Mouse (Mus musculus) skeletal muscle tissue, postnatal 0 days (tissue): ENCODE data around the gene Poldip2. TPM values are rescaled to one million over a fixed set of nuclear protein-coding genes. Genes with fewer than 3 reads are reported as not detected.

Source experiments
- polyA plus RNA-seq: library from polyadenylated mRNA; unstranded; fragments of >200 nt; fragmentation: Nextera tagmentation; extraction: Ambion mirVana; gene quantifications from 2 replicates; pipeline ENCODE4 v1.2.1, GENCODE M21; 2015

Poldip2 gene
- polyA plus RNA-seq = 161 and 164 TPM in 2 replicates

DNA sequence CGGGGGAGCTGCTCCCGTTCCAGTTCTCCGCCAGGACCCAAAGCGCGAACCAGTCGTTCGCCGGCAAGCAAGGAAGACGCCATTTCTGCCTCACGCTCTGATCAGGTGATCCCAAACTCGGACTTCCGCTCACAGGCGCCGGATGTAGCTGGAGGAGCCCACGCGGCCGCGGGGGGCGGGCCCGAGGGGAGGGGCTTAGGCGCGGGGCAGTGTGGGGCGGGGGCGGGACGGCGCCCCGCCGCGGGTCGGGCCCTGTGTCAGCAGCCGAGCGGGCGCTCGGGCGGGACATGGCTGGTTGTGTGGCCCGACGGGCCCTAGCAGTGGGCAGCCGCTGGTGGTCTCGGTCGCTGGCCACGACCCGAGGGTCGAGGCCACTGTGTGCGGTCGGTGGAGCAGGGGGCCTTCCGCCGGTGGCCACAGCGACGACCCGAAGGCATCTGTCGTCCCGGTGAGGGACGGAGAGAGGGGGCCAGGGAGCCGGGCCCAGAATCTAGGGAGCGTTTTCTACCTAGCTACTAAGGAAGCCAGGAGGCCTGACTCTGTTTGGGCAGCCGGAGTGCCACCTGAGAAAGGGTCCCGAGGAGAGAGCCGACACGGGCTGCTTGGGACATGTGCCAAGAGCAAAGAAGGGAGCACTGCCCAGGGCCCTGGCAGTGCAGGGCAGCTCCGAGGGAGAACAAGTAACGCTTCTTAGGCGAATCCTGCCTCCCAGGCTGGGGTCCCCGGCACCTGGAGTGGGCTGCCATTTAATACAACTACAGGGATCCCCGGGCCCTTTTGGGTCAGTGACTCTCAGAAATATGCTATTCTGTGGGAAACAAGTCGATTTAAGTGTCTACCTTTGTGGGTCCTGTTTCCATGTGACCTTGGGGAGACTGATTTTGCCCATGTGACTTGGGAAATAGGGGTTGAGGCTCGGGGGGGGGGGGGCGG, at the start of gene Poldip2, which contains the start of gene Tmem199:
Gene Poldip2, plus strand, starts transcription at position 169 of the 933 bp plus-strand sequence.
Gene Tmem199, minus strand, starts transcription at position 148 of the 933 bp plus-strand sequence.

DNA sequence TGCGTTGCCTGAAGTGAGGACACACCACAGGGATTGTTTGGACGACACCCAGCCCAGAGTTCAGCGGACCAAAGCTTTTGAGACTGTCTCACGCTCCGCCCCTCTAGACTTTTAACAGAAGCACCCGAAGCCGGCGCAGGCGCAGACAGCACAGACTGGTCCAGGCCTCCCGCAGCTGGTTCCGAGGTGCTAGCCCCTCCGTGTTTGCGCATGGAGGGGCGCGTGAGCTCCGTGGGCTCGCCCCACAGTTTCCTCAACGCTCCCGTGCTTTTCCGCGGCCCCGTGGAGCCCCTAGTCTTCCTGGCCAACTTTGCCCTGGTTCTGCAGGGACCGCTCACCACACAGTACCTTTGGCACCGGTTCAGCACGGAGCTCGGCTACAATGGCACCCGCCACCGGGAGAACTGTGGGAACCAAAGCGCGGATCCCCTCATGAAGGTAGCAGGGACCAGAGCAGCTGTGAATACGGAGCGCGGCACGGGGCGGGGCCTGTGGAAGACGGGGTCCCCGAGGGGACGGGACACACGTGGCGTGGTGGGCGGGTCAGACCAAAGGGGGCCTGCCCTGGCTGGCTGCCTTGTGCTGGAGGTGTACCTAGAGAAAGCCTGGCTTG, 46.3 kb upstream of the Poldip2 start, which contains the start of gene Slc46a1:
Gene Slc46a1, plus strand, starts transcription at position 130 of the 613 bp plus-strand sequence.

DNA sequence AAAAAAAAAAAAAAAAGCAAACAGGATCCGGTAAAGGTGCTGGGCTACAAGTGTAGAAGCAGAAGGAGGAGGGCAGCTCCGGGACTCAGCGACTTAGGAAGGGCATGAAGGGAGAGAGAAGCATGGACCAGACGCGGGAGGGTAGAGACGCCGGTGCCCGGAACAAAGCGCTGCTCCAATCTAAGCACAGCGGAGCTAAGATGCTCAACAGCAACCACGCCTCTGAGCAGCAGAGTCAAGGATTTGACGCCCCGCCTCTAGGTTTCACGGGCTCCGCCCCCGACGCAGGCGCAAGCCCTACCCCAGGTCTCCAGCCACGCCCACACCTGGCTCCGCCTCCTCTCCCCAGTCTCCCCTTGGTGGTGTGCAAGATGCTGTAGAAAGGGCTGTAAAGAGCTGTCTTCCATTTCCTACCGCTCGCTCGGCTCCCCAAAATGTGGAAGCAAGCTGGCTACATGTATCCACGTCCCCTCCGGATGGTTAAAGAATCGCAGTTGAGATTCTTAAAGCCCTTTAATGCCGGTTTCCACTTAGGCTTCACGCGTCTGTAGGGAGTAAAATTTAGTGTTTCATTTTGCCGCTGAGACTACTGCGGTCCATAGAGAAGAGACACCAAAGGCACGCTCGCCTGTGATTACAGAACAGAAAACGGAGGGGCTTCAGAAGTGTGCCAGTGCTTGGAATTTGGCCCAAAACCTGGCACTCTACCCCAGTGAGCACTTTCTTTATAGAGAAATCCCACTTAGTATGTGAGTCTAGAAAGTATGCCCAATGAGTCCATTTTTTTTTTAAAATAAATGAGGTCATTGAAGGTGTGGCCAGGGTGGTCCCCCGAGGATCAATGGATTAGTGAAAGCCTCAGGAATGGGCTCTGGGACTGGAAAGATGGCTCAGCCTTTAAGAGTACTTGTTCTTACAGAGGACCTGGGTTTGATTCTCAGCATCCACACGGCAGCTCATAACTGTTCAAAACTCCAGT, 14.2 kb upstream of the Poldip2 start, which contains the start of gene Sarm1:
Gene Sarm1, minus strand, starts transcription at position 211 of the 979 bp plus-strand sequence.

DNA sequence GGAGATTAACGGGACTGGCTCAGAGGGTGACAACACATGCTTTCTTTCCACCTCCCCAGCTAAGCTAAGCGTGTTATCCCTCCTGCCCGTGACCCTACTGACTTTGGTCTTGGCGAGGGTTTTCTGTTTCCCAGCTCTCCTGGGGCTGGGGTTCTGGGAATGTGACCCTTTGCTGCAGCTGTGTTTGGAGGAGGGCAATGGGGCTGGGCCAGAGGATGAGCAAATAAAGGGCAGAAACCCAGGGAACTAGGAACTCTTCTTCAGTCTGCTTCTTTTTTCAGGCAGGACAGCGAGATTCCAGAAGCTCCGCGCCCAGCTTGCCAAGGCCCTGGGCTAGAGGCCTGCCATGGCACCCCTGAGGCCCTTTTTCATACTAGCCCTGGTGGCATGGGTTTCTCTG, 13.0 kb upstream of the Poldip2 start, which contains the start of gene Vtn:
Gene Vtn, plus strand, starts transcription at position 88 of the 400 bp plus-strand sequence.

DNA sequence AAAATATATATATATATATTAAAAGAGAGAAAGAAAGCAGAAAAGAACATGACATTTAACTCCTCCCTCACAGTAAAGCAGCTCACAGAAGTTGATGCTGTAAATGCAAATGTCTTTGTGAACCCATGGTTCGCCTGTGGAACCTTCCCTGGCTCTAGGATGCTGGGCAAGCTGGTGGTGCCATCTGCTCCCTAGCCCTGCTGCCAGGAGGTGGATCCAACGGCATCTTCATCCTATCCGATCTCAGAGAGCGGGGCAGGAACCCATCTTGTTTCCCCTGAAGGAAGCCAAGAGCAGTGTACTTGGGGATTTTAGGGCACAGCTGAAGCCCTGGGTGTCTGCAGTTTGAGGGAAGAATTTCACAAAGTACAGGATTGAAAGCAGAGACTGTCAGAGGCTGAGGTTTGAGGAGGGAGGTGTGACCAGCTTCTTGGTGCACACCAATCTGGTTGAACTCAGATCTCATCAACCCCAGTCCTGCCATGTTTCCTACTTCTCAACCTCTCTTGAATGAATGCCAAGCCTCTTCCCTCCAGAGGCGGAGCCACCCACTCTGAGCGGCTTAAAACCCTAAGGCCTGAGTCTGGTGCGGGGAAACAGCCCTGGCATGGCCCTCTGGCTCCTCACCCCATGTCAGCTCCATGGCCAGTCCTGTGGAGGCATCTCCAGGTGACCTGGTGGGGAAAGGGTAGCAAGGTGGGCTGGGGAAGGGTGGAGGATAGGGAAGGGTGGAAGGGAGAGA, 8.9 kb upstream of the Poldip2 start, which contains the start of gene Sebox:
Gene Sebox, plus strand, starts transcription at position 539 of the 742 bp plus-strand sequence.

DNA sequence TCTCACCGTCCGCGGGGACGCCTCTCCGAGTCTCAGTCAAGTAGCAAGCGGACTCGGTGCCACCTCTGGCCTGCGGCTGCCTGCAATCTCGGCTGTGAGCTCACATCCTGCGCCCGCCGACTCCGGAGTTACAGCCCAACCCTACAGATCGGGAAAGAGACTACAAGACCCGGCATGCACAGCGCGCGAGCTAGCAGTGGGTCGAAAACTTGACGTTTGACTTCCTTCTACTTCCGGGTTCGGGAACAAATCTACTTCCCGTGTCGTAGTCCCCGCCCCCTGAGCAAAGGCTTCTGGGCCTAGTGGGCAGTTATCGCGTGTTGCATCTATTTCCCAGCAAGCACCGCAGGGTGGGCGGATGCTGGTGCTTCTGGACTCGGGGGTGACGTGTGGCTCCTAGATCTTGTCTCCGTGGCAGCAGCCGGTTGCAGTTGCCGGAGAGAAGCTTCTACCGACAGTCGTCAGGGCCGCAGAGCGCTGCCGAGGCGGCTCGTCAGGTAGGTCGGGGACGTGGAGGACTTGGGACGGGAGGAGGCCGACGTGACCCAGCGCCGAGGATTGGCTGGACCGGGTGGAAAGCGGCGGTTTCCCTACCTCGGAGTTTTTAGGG, 24.2 kb downstream of the Poldip2 start, which contains the start of the genes Tnfaip1 and Ift20:
Gene Tnfaip1, minus strand, starts transcription at position 253 of the 610 bp plus-strand sequence.
Gene Ift20, plus strand, starts transcription at position 282 of the 610 bp plus-strand sequence.

DNA sequence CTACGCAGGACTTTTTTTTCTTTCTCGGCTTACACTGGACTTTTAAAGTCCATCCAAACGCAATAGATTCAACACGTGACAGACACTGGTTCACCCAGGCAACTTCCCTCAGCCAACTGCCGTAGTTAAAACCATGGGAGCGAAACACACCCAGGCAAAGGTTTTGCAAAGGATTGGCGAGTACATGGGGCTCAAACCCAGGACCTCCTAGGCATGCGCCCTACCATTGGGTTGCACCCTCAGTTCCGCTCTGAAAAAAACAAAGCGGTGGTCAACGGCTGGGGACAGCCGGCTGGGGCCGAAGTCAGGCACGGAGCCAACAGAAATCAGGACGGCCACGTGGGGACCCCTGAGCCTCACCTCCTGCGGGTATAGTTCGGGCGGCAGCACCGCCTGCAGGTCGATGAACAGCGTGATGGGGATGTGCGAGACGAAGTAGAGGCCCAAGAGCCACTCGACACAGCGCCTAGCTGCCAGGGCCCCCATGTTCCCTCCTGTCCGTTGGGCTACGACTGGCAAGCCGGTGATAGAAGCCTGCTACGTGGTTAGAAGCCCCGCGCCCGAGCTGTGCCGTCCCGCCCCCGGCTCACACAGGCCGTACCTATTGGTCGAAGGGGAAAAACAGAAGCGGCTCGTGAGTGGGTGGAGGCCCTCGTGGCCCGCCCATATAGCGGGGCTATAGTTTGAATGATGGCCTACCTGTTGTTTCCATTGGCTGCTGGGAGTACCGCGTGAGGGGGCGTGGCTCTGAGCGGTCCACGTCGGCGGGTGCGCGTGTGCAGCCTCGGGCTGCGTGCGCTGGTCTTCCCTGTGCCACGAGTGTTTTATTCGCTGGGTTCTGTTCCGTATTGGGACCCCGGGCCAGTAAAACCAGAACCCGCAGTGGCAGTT, 38.4 kb downstream of the Poldip2 start, which contains the start of gene Tmem97:
Gene Tmem97, minus strand, starts transcription at position 610 of the 891 bp plus-strand sequence.

Other genes with a start within 250 kb of the Poldip2 start
- 0.09 TPM in 1 of 2 replicates, not detected in the other for gene BC030499, start 221.4 kb upstream of the Poldip2 start, polyA plus RNA-seq
- gene Spag5, start 210.7 kb upstream of the Poldip2 start, polyA plus RNA-seq = 6.5 and 6.9 TPM in 2 replicates
- gene Aldoc, start 189.2 kb upstream of the Poldip2 start, polyA plus RNA-seq = 3.1 and 3.3 TPM in 2 replicates
- gene Pigs, start 183.8 kb upstream of the Poldip2 start, polyA plus RNA-seq = 26.4 and 29.1 TPM in 2 replicates
- 13.8 and 21.2 TPM in 2 replicates for gene Unc119, start 168.7 kb upstream of the Poldip2 start, polyA plus RNA-seq
- 0.06 TPM in 1 of 2 replicates, not detected in the other for gene Foxn1, start 125.6 kb upstream of the Poldip2 start, polyA plus RNA-seq
- 0.05 and 0.09 TPM in 2 replicates for gene Slc13a2, start 90.0 kb upstream of the Poldip2 start, polyA plus RNA-seq
- 3.1 and 4.9 TPM in 2 replicates for gene Slc46a1, start 46.5 kb upstream of the Poldip2 start, polyA plus RNA-seq
- 0.16 and 0.18 TPM in 2 replicates for gene Sarm1, start 14.4 kb upstream of the Poldip2 start, polyA plus RNA-seq
- 14.2 and 14.8 TPM in 2 replicates for gene Vtn, start 13.1 kb upstream of the Poldip2 start, polyA plus RNA-seq
- not detected in 2 replicates for gene Sebox, start 8.7 kb upstream of the Poldip2 start, polyA plus RNA-seq
- 20.8 and 21.6 TPM in 2 replicates for gene Tmem199, start within 50 bp of the Poldip2 start, polyA plus RNA-seq
- gene Tnfaip1, start 24.1 kb downstream of the Poldip2 start, polyA plus RNA-seq = 34.1 and 39.6 TPM in 2 replicates
- gene Ift20, start 24.2 kb downstream of the Poldip2 start, polyA plus RNA-seq = 82.6 and 110 TPM in 2 replicates
- 17.1 and 25.7 TPM in 2 replicates for gene Tmem97, start 38.6 kb downstream of the Poldip2 start, polyA plus RNA-seq
- 3.9 and 4.9 TPM in 2 replicates for gene Nlk, start 185.2 kb downstream of the Poldip2 start, polyA plus RNA-seq
- gene Ccnq, start 239.5 kb downstream of the Poldip2 start, polyA plus RNA-seq = 28.7 and 31.5 TPM in 2 replicates